Mouse (Mus musculus): ENCODE results near the gene Map3k20. TPM values are rescaled to one million over a fixed set of nuclear protein-coding genes. Genes with fewer than 3 reads are reported as not detected.

Map3k20 gene
- polyA plus RNA-seq (2012; rRNA removed; ENCODE audit: low replicate concordance), result 7.6 and 32.4 TPM in 2 replicates

GRCm38 (mm10) chr2:72285256-72285887, at the start of gene Map3k20:
Map3k20 (plus strand) TSS chr2:72285637.

GRCm38 (mm10) chr2:72475797-72476485, 190.5 kb downstream of the Map3k20 start, which contains the start of gene Cdca7:
Cdca7 (plus strand) TSS chr2:72476159.

Other genes with a start within 250 kb of the Map3k20 start
- gene Cdca7, start 190.5 kb downstream of the Map3k20 start, polyA plus RNA-seq (2012; rRNA removed; ENCODE audit: low replicate concordance), result 6.0 and 10.6 TPM in 2 replicates